Mouse (Mus musculus) right cerebral cortex, postnatal 36 days (tissue): ENCODE measurements around the gene Gm9774.

Experiments
- DNase-seq, 2 experiments: peaks; one replicate each; pipeline ENCODE4 v3.0.0; 2022; ENCODE audit warnings: low spot score in 2 of 2, mixed read lengths in 1 of 2

The Gm9774 gene

DNA sequence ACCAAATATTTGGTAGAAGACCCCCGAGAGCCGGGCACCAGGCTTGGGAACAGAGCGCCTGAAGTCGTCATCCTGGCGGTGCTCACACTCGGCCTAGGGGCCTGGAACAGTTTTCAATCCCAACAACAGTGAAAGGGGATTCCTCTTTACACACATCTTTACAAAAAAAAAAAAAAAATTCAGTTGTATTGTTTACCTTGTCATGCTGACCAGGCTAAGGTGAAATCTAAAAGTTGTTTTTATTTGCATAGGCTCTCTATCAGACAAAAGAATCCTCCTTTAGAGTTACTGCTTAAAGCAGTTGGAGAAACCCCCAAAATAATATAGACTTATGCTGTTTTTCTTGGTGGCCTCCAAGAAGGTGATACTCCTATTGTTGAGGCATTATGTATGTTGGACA, at the start of gene Gm9774:
Gene Gm9774, minus strand, starts transcription at position 101 of the 400 bp plus-strand sequence.
- DNase-seq: no peak

DNA sequence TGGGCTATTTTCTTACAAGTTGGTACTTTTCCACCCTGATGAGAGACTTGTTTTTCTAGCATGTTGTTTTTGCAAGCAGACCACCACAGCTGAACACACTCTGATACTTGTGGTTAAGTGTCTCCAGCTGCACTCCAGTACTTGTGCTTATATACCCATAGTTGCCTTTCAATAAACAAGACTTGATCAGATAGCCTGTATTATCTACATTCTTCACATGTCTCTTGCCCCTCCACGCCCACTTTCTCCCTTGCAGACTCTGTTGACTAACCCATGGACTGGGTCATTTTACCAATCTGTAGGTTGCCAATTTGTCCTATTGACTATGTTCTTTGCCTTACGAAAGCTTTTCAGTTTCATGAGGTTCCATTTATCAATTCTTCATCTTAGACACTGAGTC, 40.9 kb upstream of the Gm9774 start:
- no peak for DNase-seq

DNA sequence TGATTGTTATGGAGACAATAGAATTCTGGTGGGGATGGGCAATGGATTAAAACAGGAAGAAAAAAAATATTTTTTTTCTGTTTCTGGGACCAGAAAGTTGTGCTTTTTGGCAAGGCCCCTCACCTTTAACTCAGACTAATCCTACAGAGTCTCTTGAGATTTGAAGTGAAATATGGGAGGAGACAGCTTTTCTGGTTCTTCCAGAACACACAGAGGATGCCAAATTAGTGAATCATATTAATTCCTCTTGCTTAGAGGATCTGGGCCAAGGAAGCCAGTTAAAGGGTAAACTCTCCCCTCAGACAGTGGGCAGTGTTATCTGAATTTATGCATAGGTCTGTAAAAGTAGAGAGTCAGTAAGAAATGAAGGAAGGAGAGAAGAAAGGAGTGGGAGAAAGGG, 38.2 kb upstream of the Gm9774 start:
- no peak for DNase-seq

DNA sequence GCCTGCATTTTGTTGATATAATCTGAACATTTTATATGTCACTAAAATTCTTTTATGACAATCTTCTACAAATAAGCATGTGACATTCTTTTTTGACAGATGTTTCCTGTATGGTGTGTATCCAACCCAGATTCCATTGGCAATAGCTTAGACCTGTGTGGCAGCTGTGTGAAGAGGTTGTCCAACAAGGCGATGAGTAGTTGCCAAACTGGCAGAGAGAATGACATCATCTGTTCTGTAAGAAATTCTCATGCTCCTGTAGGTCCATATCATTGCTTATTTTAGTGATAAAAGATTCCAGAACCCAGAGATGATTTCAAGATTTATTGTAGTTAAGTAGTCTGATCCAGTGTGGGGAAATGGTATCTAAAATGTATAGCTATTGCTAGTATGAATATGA, 37.4 kb upstream of the Gm9774 start:
- no peak for DNase-seq

DNA sequence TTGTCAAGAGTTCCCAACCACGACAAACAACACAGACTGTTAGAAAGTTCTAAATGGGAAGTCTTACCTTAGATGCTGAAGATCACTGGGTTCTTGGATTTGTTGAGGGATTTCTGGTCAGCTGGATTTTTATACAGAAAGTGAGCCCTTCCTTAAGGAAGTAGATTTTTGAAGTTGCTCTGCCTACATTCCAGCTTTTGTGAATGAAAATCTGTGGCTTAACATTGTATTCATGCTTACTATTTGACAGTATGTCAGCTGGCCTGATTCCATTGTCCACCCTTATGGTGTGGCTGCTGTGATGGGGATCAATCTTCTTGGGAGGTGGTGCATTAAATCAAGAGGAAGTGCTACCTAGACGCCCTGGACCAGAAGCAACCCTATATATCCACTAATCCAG, 29.4 kb upstream of the Gm9774 start, which contains the start of gene Sprr3:
Gene Sprr3, minus strand, starts transcription at position 101 of the 400 bp plus-strand sequence.
- DNase-seq: no peak

DNA sequence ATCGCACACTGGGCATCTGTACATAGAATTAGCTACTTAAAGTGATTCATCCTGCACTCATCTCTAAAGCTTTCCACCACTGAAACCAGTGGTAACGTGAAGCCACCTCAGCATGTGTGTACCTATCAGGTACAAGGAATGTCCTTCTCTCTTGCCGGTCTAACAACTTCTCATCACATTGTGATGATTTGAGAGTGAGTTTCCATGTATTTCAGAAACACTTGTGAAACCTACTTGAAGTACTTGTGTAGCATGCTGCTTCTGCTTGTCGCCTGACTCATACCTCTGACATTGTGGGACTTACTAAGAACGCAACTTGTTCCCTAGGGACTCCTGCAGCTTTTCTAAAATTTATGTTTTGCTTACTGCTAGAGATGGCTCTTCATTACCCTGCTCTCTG, 25.9 kb upstream of the Gm9774 start:
- no peak for DNase-seq

DNA sequence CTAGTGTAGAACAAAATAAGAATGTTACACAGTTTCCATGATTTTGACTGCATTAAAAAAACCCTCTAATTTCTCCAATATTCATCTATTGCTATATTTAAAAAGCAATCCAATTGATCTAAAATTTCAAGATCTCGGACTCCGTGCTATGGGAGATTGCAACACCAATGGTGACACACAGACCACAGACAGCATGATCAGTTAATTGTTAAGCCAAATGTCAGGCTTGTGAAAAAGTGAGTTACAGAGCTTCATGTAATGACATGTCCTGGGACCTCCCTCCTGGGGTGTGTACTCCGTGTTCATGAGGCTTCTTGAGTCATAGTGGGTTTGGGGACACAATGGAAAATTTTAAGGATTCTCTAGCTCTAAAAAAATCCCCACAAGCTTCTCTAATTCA, 11.0 kb upstream of the Gm9774 start:
- no peak for DNase-seq

DNA sequence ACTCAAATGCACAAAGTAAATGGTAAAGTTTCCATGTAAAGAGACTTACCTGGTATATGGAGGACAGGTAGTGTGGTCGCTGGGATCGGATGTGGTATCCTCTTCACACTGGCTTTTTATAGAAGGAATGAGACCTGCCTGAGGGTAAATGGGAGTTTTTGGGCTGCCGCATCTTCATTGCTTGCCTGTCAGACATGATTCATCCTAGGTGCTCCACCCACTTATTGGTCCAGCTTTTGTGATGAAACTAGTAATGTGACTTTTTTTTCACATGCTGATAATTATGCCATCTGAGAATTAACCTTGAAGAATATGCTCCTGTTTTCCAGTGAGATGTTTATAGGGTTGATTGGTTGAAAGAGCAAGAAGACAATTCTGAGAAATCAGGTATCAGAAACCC, 9.5 kb upstream of the Gm9774 start, which contains the start of gene Sprr1b:
Gene Sprr1b, minus strand, starts transcription at position 101 of the 400 bp plus-strand sequence.
- DNase-seq: no peak

DNA sequence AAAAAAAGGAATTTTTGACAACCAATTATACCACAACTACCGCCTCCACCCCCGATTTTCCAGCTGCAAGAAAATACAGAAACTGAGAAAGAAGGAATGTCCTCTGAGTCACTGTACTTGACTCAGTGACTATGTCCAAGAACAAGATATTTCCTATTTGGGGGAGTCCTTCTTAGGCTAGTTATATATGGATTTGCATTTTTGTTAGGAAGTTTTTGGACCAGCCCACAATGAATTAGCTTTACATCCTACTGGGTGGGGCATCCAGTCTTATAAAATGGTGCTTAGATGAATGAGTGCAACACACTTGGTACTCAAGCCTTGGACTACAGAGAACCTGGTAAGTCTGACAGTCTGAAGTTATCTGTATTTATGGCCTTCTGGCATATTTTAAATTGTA, 3.1 kb upstream of the Gm9774 start, which contains the start of gene Sprr2k:
Gene Sprr2k, plus strand, starts transcription at position 301 of the 400 bp plus-strand sequence.
- no peak for DNase-seq

DNA sequence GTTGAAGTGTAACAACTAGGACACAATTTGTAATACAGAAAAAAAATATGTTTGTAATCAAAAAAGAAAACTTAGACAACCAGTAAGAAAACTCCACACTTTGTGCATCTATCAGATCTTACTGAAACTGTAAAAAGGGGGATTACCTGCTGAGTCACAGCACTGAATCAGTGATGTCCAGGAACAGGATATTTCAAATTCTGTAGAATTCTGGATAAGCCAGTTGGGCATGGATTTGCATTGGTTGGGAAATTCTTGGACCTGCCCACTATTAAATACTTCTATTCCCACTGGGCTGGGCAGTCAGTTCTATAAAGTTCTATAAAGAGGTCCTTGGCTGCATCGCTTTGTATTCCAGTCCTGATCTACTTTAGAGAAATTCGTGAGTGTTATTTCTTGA, 11.4 kb downstream of the Gm9774 start, which contains the start of gene Sprr2j-ps:
Gene Sprr2j-ps, plus strand, starts transcription at position 301 of the 400 bp plus-strand sequence.
- DNase-seq: no peak

DNA sequence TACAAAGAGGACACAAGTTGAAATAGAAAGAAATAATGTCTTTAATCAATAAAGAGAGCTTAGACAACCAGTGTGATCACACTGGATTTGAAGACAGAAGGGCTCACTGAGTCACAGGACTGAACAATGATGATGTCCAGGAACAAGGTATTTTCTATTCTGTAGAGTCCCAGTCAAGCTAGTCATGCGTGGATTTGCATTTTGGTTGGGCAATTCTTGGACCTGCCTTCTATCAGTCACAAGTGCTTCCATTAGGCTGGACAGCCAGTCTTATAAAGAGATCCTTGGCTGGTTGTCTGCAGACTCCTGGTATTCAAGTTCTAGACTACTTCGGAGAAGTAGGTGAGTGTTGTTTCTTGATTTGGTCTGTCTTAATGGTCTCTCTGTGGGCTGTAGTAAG, 21.5 kb downstream of the Gm9774 start, which contains the start of gene Sprr2i:
Gene Sprr2i, plus strand, starts transcription at position 301 of the 400 bp plus-strand sequence.
- DNase-seq: no peak

DNA sequence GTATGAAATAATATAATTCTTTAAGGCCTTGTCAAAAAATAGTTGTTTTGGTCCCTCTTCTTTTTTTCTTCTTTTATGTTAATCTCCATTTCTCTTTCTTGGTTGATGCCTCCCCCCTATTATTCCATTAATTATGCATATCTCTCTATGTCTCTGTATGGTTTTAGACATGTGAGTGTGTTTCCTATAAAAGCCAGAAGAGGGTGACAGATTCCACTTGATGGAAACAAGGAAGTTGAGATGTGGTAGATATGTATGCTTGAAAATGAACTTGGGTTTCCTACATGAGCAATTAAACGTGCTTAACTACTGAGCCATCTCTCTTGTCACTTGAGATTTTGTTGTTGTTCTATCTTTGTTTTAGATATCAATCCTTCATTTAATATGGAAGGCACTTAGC, 34.9 kb downstream of the Gm9774 start:
- no peak for DNase-seq

DNA sequence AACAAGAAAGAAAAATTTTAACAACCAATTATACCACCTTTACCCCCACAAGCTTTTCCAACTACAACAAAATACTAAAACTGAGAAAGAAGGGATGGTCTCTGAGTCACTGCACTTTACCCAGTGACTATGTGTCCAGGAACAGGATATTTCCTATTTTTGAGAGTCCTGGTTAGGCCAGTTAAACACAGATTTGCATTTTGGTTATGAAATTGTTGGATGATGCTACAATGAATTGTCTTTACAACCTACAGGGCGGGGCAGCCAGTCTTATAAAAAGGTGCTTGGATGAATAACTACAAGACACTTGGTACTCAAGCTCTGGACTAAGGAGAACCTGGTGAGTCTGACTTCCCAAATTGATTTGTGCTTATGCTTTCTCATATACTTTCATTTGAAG, 43.8 kb downstream of the Gm9774 start, which contains the start of gene Sprr2h:
Gene Sprr2h, plus strand, starts transcription at position 301 of the 400 bp plus-strand sequence.
- no peak for DNase-seq
